In genomic region chr7:98562966-98563365, GRCm38 (mm10) we compare ENCODE assay signal across 18 mouse cellular contexts.
DNase-seq lines count a peak whose midpoint lies in the region; ATAC-seq and TF ChIP-seq lines count a peak whose summit lies in the region.
"Had no signal": no experiment of that assay in that cellular context is flagged by ENCODE, and none has a peak within 500 bp of the region (broad histone marks: within the 10 kb centered on the region; RNA-seq: fewer than 3 reads in every experiment).

No protein-coding gene starts in this region.

- no peaks in the 10 kb centered on the region for H3K27me3 ChIP-seq in liver, postnatal 0 days (ENCODE audit: insufficient read depth, low read length)
- H3K27me3 ChIP-seq in liver, embryonic 11.5 days (replicated peaks; ENCODE audit: control insufficient read depth, insufficient read depth, low read length), result no peaks in the 10 kb centered on the region
- no peaks in the 10 kb centered on the region for H3K27me3 ChIP-seq in CH12.LX (replicated peaks)
- H3K27me3 ChIP-seq: embryonic facial prominence, embryonic 15.5 days; heart, embryonic 12.5 days; hindbrain, embryonic 12.5 days had no signal

- TF ChIP-seq CTCF in liver, postnatal 0 days (IDR thresholded peaks at IDR 0.05; ENCODE audit: low read depth), result no peak
- TF ChIP-seq CTCF in CH12.LX (conservative IDR thresholded peaks at IDR 0.05 in 1 of 2, IDR thresholded peaks at IDR 0.05 in 1 of 2; ENCODE audit: low read depth in 2 of 2, low read length in 2 of 2), result no peak

- dilution Hi-C loops in CH12.LX (cut with MboI; ENCODE audit: extremely low pct_ligation_motif_present, extremely low pct_unique_long_range_greater_than_20kb, low sequenced_read_pairs), result no loop called here

- WGBS in liver, postnatal 0 days (ENCODE audit: insufficient replicate concordance), result 37% methylated on average over 5 of the region's 5 CpGs
- WGBS in liver, embryonic 11.5 days, result 60% methylated on average over 5 of the region's 5 CpGs

- no peak overlapping the region for H3K9ac ChIP-seq in liver, postnatal 0 days (replicated peaks)
- H3K9ac ChIP-seq in liver, embryonic 11.5 days (ENCODE audit: low read depth, low read length), result no peak overlapping the region
- no peak overlapping the region for H3K9ac ChIP-seq in CH12.LX (ENCODE audit: insufficient read depth, low read depth)
- H3K9ac ChIP-seq: embryonic facial prominence, embryonic 15.5 days; heart, embryonic 12.5 days; hindbrain, embryonic 12.5 days; liver, embryonic 14.5 days had no signal

- H3K36me3 ChIP-seq in liver, postnatal 0 days (replicated peaks; ENCODE audit: insufficient read depth, low read length), result no peaks in the 10 kb centered on the region
- no peaks in the 10 kb centered on the region for H3K36me3 ChIP-seq in liver, embryonic 11.5 days (ENCODE audit: control insufficient read depth, insufficient read depth, low read length)
- H3K36me3 ChIP-seq in CH12.LX (replicated peaks in 1 of 2; ENCODE audit: control insufficient read depth in 1 of 2, insufficient read depth in 1 of 2, low read length in 1 of 2), result no peaks in the 10 kb centered on the region
- H3K36me3 ChIP-seq: embryonic facial prominence, embryonic 15.5 days; heart, embryonic 12.5 days; hindbrain, embryonic 12.5 days; limb, embryonic 10.5 days had no signal

- in situ Hi-C loops in CH12.LX (cut with MboI; ENCODE audit: low pct_ligation_motif_present, low pct_unique_long_range_greater_than_20kb, low sequenced_read_pairs), result no loop called here

- TF ChIP-seq EP300 in liver, postnatal 0 days (IDR thresholded peaks at IDR 0.05; ENCODE audit: low read depth), result no peak
- no peak for TF ChIP-seq EP300 in CH12.LX (IDR thresholded peaks at IDR 0.05; ENCODE audit: low read length)

- no peak for TF ChIP-seq POLR2A in CH12.LX (IDR thresholded peaks at IDR 0.05; ENCODE audit: low read depth, low read length)

- no peak for TF ChIP-seq RAD21 in CH12.LX (IDR thresholded peaks at IDR 0.05; ENCODE audit: low read depth, low read length)

- ATAC-seq in liver, postnatal 0 days, result 0 out of 2 replicates have a peak, but pooled peaks have one; percentile 16
- ATAC-seq in liver, embryonic 11.5 days (replicated peaks; ENCODE audit: low FRiP score), result no peak
- ATAC-seq in common myeloid progenitor, adult 5-6 weeks (replicated peaks; ENCODE audit: low read depth, poor library complexity, severe bottlenecking), result peak; percentile 33; the same call in 1 of the 2 replicates
- ATAC-seq: intestine, postnatal 0 days had no signal

- H3K4me2 ChIP-seq in liver, postnatal 0 days (ENCODE audit: low read depth, low read length), result no peak overlapping the region
- no peak overlapping the region for H3K4me2 ChIP-seq in liver, embryonic 11.5 days
- H3K4me2 ChIP-seq in CH12.LX (ENCODE audit: insufficient read depth, low read depth, poor library complexity, severe bottlenecking), result no peak overlapping the region
- H3K4me2 ChIP-seq: embryonic facial prominence, embryonic 15.5 days; heart, embryonic 12.5 days; hindbrain, embryonic 12.5 days; midbrain, embryonic 11.5 days had no signal

- no peaks in the 10 kb centered on the region for H3K79me2 ChIP-seq in CH12.LX (replicated peaks; ENCODE audit: control insufficient read depth, extremely low read depth, insufficient read depth, poor library complexity, severe bottlenecking)

- H3K4me3 ChIP-seq in liver, postnatal 0 days (ENCODE audit: low read depth, low read length), result no peak overlapping the region
- H3K4me3 ChIP-seq in liver, embryonic 11.5 days (ENCODE audit: low read depth, low read length), result no peak overlapping the region
- no peak overlapping the region for H3K4me3 ChIP-seq in CH12.LX (replicated peaks in 1 of 3; ENCODE audit: low read depth in 2 of 3, low read length in 2 of 3, poor library complexity in 1 of 3)
- H3K4me3 ChIP-seq: embryonic facial prominence, embryonic 15.5 days; heart, embryonic 12.5 days; hindbrain, embryonic 12.5 days; limb, embryonic 10.5 days had no signal

- no peak overlapping the region for H3K27ac ChIP-seq in liver, postnatal 0 days (ENCODE audit: low read depth)
- no peak overlapping the region for H3K27ac ChIP-seq in liver, embryonic 11.5 days (ENCODE audit: low read depth, low read length)
- H3K27ac ChIP-seq in CH12.LX (ENCODE audit: insufficient read depth, low read depth), result no peak overlapping the region
- H3K27ac ChIP-seq: embryonic facial prominence, embryonic 15.5 days; hindbrain, embryonic 12.5 days; limb, embryonic 10.5 days; liver, embryonic 14.5 days had no signal

- no peak for DNase-seq in liver, postnatal 0 days
- DNase-seq in liver, embryonic 11.5 days (ENCODE audit: low spot score), result no peak
- DNase-seq in CH12.LX (ENCODE audit: extremely low read depth), result no peak
- peak; percentile 90 for DNase-seq in thymus, postnatal 14 days
- DNase-seq in frontal cortex, postnatal 36 days (ENCODE audit: low spot score in 2 of 2), result no peak
- no peak for DNase-seq in B cell, adult 2 months
- DNase-seq: adrenal gland, postnatal 25 days; cerebellum, adult 2 months; gastrocnemius, postnatal 36 days; right cerebral cortex, postnatal 25 days had no signal

- H3K9me3 ChIP-seq in liver, postnatal 0 days (ENCODE audit: low read length), result no peaks in the 10 kb centered on the region
- no peaks in the 10 kb centered on the region for H3K9me3 ChIP-seq in liver, embryonic 11.5 days (ENCODE audit: control insufficient read depth, low read length)
- H3K9me3 ChIP-seq in CH12.LX (replicated peaks; ENCODE audit: low read length), result no peaks in the 10 kb centered on the region
- H3K9me3 ChIP-seq: embryonic facial prominence, embryonic 15.5 days; heart, embryonic 12.5 days; hindbrain, embryonic 12.5 days; limb, embryonic 10.5 days had no signal

- peaks cover 4% of the 10 kb centered on the region; the same call in 1 of the 2 replicates for H3K4me1 ChIP-seq in liver, postnatal 0 days (ENCODE audit: insufficient read depth)
- H3K4me1 ChIP-seq in liver, embryonic 11.5 days (replicated peaks; ENCODE audit: control insufficient read depth, insufficient read depth, low read length), result 0 out of 2 replicates have a peak, but pooled peaks cover 2% of the 10 kb centered on the region
- H3K4me1 ChIP-seq in CH12.LX (ENCODE audit: control insufficient read depth in 1 of 2, insufficient read depth in 2 of 2), result peaks cover 14 to 42% of the 10 kb centered on the region in 2 experiments
- H3K4me1 ChIP-seq: hindbrain, embryonic 12.5 days had no signal

TF ChIP-seq in CH12.LX, 34 proteins besides CTCF, POLR2A, EP300 and RAD21:
- TF ChIP-seq BHLHE40 (IDR thresholded peaks at IDR 0.05; ENCODE audit: low read depth, low read length) (0 out of 2 replicates have a peak, but pooled peaks have one; percentile 10), POLR2AphosphoS2 (IDR thresholded peaks at IDR 0.05; ENCODE audit: low read depth, low read length) (no peak)
